Mouse (Mus musculus): ENCODE data around the gene Zfp91. TPM values are rescaled to one million over a fixed set of nuclear protein-coding genes. Genes with fewer than 3 reads are reported as not detected.

Zfp91 gene
- 199 TPM for polyA plus RNA-seq (2014; fragmentation: Illumina TruSeq; extraction: RNeasy Lipid Tissue Mini Kit (QIAGEN cat#74804))

DNA sequence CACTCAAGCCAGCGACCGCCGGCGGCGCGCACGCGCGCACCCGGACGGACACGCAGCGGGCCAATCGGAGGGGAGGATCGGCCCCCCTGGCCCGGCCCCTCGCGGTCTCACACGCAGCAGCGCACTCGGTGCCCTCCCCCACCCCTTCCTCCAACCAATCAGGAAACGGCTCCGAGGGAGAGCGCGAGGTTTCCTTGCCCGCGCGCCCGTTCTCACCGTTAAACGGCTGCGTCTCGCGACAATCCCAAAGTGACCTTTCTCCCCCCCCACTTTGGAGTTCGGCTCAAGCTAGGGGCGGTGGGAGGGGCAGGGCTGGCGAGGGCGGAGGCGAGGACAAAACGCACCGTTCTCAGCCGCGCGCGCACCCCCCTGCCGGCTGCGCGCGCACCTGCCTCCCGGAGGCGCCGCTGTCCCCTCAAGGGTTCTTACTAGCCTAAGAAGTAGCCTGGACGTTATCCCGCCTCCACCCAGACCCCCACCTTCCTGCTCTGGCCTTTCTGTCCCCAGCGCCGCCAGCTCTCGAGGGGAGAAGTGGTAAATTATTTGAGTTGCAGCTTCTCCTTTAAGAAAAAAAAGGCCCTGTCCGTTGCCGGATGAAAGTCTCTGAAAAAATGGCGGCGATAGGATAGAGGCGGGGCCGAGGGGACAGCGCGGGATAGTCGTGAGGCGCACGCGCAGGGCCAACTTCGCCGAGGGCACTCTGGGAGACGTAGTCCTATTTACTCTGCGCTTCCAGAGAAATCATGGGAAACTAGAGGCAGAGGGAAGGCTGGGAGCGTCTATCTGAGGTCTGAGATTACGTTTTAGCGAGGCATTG lies at the start of gene Zfp91, which contains the start of gene Lpxn:
Zfp91 (minus strand) TSS at position 616 of the 817 bp plus-strand sequence.
Lpxn (plus strand) TSS at position 683 of the 817 bp plus-strand sequence.

DNA sequence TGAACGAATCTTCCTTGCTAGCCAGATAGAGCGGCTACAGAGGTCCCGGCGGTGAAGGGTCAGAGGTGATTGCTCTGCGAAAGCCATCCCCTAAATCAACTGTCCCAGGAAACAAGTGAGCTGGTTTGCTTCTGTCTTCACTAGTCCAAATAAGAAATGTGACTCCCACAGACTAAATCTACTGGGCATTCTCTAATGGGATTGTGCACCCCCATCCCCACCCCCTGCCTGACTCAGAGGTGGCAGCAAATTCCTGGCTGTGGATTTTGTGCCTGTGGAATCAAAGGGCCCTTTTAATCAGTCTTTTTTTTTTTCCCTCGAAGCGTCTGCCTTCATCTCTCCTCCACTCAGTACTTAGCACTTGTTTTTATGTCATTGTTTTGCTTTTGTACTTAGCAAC lies 30.6 kb downstream of the Zfp91 start, which contains the start of gene Cntf:
Cntf (minus strand) TSS at position 325 of the 400 bp plus-strand sequence.

Other genes with a start within 250 kb of the Zfp91 start
- 1.1 TPM for gene Gm4952, start 196.2 kb downstream of the Zfp91 start, polyA plus RNA-seq (2014; fragmentation: Illumina TruSeq; extraction: RNeasy Lipid Tissue Mini Kit (QIAGEN cat#74804))
- gene Glyat, start 162.8 kb downstream of the Zfp91 start, polyA plus RNA-seq (2014; fragmentation: Illumina TruSeq; extraction: RNeasy Lipid Tissue Mini Kit (QIAGEN cat#74804)) = not detected
- gene Olfr1442, start 125.7 kb downstream of the Zfp91 start, polyA plus RNA-seq (2014; fragmentation: Illumina TruSeq; extraction: RNeasy Lipid Tissue Mini Kit (QIAGEN cat#74804)) = not detected
- gene Olfr1443, start 118.0 kb downstream of the Zfp91 start, polyA plus RNA-seq (2014; fragmentation: Illumina TruSeq; extraction: RNeasy Lipid Tissue Mini Kit (QIAGEN cat#74804)) = not detected
- not detected for gene Keg1, start 100.3 kb downstream of the Zfp91 start, polyA plus RNA-seq (2014; fragmentation: Illumina TruSeq; extraction: RNeasy Lipid Tissue Mini Kit (QIAGEN cat#74804))
- gene Cntf, start 30.5 kb downstream of the Zfp91 start, polyA plus RNA-seq (2014; fragmentation: Illumina TruSeq; extraction: RNeasy Lipid Tissue Mini Kit (QIAGEN cat#74804)) = 3.2 TPM
- 2.6 TPM for gene Lpxn, start 67 bp upstream of the Zfp91 start, polyA plus RNA-seq (2014; fragmentation: Illumina TruSeq; extraction: RNeasy Lipid Tissue Mini Kit (QIAGEN cat#74804))
- not detected for gene Gm5244, start 50.6 kb upstream of the Zfp91 start, polyA plus RNA-seq (2014; fragmentation: Illumina TruSeq; extraction: RNeasy Lipid Tissue Mini Kit (QIAGEN cat#74804))
- gene Olfr1444, start 61.2 kb upstream of the Zfp91 start, polyA plus RNA-seq (2014; fragmentation: Illumina TruSeq; extraction: RNeasy Lipid Tissue Mini Kit (QIAGEN cat#74804)) = not detected
- not detected for gene Olfr1445, start 87.7 kb upstream of the Zfp91 start, polyA plus RNA-seq (2014; fragmentation: Illumina TruSeq; extraction: RNeasy Lipid Tissue Mini Kit (QIAGEN cat#74804))
- not detected for gene Olfr1446, start 97.4 kb upstream of the Zfp91 start, polyA plus RNA-seq (2014; fragmentation: Illumina TruSeq; extraction: RNeasy Lipid Tissue Mini Kit (QIAGEN cat#74804))
- gene Olfr1447, start 107.6 kb upstream of the Zfp91 start, polyA plus RNA-seq (2014; fragmentation: Illumina TruSeq; extraction: RNeasy Lipid Tissue Mini Kit (QIAGEN cat#74804)) = not detected
- gene Olfr1448, start 128.3 kb upstream of the Zfp91 start, polyA plus RNA-seq (2014; fragmentation: Illumina TruSeq; extraction: RNeasy Lipid Tissue Mini Kit (QIAGEN cat#74804)) = not detected
- gene Olfr1449, start 134.7 kb upstream of the Zfp91 start, polyA plus RNA-seq (2014; fragmentation: Illumina TruSeq; extraction: RNeasy Lipid Tissue Mini Kit (QIAGEN cat#74804)) = not detected
- not detected for gene Olfr1450, start 154.1 kb upstream of the Zfp91 start, polyA plus RNA-seq (2014; fragmentation: Illumina TruSeq; extraction: RNeasy Lipid Tissue Mini Kit (QIAGEN cat#74804))
- not detected for gene Olfr1451, start 198.9 kb upstream of the Zfp91 start, polyA plus RNA-seq (2014; fragmentation: Illumina TruSeq; extraction: RNeasy Lipid Tissue Mini Kit (QIAGEN cat#74804))
- not detected for gene Olfr1453, start 232.2 kb upstream of the Zfp91 start, polyA plus RNA-seq (2014; fragmentation: Illumina TruSeq; extraction: RNeasy Lipid Tissue Mini Kit (QIAGEN cat#74804))

All from ovary, adult 10 weeks (tissue).